Mouse (Mus musculus): Measurements from ENCODE around the gene Arid1b.

Arid1b gene

DNA sequence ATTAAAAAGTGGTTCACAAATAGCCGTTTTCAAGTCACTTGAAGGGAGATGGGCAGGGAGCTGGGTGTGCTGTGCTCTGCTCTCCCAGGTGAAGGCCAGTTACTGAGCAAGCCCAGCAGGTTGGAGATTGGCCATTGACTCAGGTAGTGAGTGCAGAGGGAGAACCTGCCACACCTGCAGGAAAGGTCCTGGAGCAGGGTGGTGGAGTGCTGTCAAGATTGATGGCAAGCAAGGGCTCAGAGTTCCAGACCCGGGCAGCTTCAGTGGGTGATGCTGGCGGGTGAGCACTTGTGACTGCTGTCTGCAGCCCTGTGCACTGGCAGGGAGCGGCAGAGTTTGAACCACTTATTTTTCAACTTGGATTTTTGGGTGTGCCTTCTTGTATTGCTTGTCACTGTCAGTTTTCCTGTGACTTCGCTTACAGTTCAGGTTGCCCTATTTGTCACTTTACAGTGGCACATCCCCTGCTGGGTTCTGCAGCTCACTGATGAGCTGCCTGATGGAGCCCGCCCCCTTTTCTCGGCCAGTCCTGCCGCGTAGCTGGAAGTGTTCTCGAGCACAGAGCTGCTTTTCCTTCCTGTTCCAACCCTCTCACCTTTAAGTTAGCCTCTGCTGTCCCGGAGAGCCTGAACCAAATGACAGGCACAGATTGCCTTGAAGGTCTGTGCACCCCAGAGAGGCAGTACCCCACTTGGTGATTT, 27.3 kb downstream of the Arid1b start:
- no peak for DNase-seq

DNA sequence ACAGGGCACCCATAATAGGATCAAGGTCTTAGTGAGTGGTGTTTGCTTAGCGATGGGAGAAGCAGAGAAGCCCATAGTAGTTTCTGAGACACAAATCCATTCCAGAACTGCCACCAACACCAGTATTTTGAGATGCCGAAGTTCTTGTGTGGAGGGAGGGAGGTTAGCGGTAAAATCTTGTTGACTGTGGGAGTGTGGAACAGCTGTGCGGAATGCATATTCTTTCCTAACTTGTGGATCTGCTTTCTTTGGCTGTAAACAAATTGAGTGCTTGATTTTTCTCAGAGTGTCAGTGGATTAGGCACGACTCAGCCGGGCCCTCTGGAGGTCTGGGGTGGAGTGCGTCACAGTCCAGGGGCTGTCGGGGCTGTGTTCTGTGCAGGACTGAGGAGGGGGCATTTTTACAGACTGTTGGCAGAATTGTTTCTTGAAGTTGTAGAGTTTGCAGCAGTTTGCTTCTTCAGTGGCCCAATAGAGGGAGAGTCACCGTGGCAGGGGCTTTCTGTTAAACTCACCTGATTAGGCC, 27.9 kb downstream of the Arid1b start:
- DNase-seq, result no peak

DNA sequence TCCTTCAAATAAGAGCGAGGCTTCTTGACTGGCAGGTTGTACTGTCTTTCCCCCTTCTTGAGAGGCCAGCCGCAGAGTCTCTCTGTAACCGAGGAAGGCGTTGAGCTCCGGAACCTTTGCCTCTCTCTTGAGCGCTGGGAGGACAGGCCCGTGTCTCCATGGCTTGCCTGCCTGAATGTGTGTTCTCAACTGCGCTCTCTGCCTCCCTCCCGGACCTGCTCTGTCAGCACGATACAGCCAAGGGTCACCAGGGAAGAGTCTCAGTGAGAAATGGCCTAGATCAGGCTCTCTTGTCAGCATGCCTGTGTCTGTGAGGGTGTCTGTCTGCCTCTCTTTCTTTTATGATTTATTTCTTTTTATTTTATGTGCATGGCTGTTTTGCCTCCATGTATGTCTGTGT, 29.6 kb downstream of the Arid1b start:
- no peak for DNase-seq

DNA sequence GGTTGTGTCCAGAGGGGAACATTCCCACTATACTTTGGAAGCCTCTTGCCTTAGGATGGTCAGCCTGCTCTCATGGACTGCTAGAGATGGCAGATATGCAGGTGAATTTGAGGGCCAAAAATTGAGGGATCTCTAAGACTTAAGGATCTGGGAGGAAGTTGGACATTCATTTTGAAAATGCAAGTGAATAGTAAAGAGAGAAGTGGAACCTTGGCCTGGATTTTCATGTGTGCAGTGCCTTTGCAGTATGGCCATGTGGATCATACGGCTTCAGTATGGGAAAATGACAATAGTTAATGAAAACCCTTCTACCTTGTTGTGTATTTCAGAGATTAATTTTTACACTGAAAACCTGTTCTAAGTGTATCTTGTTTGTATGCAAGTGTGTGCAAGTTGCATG, 31.3 kb downstream of the Arid1b start:
- no peak for DNase-seq

DNA sequence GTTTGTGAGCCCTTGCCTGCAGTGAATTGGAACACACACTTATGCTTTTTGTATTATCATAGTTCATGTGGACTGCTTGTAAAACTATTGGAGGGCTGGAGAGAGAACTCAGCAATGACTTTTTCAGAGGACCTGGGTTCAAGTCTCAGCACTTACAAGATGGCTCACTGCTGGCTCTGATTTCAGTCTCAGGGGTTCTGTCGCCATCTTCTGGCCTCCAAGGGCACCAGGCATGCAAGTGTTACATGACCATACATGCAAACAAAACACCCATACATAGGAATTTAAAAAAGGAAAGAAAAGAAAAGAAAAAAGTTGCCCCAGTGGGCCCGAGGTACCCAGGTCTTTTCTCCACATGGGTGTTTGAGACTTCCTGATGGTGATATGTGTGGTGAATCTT, 32.4 kb downstream of the Arid1b start:
- no peak for DNase-seq

DNA sequence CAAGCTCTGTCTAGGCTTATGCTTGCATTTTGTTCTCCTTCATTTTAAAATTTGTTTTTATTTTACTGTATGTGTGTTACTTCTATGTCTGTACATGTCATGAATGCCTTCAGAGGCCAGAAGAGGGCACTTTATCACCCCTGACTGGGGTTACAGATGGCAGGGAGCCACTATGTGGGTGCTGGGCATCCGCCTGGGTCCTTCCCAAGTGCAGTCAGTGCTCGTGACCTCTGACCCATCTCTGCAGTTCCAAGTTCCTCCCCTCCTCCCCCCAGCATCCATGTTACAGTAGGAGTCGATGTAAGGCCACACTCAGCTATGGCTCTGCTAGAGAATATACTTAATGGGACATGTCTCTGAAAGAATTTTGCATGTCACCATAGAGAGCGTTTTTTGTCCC, 35.0 kb downstream of the Arid1b start:
- no peak for DNase-seq

DNA sequence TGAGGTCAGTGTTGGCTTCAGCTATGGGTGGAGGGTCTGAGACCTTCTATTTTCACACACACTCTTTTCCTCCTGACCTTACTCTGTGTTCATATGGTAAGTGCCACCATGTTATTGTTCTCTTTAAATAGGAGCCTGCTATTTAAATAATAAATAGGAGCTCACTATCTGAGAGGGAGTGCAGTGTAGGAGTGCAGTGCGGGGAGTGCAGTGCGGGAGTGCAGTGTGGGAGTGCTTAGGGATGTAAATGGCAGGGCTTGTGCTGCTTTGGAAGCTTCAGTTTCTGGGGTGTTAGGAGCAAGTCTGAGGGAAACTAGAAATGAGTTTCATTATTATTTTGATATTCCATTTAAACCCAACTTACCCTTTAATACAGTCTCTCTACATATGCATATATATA, 36.2 kb downstream of the Arid1b start:
- DNase-seq, result no peak

DNA sequence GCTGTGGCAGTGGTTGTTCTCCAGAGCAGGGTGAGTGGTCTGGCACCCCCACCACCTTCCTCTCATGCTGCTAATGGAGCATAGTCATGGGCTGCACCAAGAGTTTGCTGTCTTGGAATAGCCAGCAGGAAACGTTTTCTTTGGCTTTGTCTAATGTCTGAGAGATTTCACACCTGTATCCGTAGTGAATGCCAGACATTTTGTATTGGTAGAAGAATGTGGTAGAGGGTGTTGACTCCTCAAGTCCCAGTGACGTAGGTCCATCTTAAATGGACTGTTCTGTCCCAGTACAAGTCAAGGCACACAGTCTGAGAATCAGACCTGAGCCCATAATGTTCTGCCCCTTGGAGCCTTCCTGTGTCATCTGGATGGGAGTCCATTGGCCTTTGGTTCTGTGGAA, 39.2 kb downstream of the Arid1b start:
- no peak for DNase-seq

DNA sequence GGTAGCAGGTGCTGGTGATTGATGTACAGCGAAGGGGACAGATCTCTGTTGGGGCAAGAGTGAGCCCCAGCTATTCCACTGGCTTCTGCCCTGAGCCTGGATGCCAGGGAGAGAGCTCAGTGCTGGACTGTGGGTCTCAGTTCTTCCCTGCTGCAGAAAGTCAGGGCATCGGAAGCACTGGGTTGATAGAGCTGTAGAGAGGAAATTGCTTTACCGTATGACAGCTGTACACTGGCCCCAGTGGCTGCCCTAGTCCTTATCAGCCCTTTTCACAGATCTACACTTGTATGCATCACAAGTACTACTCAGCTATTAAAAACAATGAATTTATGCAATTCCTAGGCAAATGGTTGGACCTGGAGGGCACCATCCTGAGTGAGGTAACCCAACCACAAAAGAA, 40.1 kb downstream of the Arid1b start:
- DNase-seq, result no peak

DNA sequence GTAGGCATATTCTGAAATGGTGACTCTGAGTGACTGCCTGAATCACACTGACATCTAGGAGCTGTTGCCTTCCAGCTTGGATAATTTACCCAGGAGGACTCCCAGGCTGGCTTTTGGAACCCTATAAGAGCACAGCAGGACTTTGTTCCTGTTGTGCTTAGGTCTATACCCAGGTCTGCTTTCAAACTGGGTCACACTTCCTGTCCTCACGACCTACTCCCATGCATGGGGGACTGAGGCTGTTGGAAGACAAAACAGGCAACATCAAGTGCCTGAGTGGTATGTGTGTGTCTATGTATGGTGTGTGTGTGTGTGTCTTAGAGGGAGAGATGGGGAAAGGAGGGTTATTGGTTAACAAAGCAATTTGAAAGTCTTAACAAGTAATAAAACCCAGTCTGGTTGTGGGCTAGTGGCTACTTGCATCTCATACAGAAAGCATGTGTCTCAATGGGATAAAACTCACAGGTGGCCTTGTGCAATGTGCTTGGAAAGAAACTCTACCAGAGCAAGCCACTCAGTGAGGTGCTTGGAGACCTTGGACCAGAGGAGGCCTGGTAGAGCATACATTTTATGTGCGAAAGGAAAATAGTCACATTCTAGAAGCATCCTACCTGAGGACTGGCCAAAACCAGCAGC, 42.2 kb downstream of the Arid1b start:
- no peak for DNase-seq

DNA sequence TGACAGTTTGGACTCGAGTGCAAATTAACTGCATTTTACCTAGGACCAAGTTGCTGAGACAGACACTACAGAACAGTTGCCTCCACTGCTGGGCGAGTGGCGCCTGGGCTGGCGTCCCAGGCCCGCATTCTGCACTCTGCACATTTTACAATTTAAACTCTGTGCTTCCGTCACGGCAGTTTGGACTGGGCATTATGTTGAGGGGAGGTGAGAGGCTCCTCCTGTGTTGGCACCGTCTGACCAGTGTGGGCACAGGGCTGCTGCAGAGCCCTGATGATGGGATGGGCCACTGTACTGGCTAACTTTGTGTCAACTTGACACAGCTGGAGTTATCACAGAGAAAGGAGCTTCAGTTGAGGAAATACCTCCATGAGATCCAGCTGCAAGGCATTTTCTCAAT, 43.1 kb downstream of the Arid1b start:
- DNase-seq, result no peak

DNA sequence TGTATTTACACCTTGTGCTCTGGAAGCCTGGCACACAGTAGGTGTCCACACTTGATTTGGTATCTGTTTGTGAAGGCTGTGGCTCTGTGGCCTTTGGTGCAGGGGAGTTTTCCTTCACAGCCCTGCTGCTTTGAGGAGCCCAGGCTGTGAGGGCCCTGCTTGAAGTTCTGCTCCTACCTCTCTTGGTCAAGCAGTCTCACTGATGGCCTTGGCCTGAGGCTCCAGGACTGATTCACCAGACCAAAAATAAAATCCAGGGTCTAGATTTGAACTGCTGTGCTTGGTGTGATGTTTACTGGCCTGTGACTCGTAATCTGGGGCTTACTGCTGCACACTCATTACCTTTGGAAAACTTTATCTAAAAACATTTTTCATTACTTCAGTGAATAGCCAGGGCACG, 45.7 kb downstream of the Arid1b start:
- no peak for DNase-seq

DNA sequence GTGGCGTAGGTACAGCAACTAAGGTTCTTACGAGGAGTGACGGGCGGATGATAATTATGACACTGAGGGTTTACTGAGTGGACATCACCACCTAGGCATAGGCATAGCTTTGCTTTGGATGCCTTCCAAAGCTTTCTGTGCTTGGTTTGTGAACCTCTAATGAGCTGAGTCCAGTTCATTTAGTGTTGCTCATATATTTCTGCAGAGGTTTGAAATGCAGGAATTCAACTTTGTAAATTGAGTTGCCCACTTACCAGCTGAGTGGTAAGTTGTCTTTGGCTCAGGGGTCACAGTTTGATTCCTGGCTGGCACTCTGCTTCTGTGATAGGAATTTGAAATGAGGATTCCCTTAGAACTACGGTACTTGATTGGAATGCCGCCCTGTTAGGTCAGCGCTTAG, 49.7 kb downstream of the Arid1b start:
- DNase-seq, result no peak

DNA sequence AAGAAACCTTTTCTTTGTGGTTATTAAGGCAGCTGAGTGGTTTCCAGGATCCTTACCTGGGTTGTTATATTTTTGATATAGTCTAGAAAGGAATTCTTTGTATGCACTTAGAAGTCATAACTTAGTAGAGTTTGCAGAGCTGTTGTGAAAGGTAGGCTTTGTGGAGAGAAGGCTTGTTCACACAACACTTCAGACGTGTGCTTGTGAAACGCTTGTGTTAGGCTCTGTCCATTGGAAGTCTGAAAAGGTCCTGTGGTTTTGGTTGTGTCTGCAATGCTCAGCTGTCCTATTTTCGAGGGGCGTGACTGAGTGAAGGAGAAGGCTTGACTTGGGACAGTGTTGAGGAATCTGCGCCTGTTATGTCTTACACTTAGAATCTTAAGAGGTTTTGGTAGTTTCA, 51.5 kb downstream of the Arid1b start:
- no peak for DNase-seq

DNA sequence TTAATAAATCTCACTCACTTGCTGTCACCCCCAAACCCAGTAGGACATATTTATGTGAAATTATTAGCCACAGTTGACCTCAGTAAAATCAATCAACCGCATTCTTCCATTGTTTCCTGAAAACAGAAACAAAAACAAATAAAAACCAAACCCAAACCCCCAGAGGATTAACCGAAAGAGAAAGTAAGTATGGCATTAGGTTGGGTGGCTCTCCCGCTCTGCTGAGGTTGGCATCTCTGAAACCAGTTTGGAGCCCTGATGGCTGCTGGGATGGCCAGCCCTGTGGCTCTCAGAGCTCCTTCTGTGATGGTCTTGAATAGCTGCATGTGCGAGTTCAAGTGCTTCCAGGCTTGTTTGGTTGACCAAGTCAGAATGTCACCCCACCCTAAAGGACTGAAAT, 53.2 kb downstream of the Arid1b start:
- no peak for DNase-seq

DNA sequence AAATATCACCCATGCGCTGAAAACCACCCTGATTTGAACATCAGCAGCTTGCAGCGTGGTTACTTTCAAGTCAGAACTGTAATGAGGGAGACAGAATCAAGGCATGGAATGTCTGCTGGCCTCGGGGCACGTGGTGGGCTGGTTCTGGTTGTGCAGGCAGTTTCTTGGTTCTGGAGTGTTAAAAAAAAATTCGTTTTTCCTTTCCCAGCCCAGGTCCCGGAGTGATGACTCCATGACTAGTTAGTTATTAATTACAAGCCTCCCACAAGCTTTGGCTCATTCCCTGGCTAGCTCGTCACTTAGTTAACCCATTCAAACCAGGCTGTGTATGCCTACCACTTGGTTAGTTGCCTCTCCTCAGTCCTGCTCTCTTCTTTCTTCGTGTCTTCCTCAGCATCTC, 56.1 kb downstream of the Arid1b start:
- DNase-seq, result no peak

DNA sequence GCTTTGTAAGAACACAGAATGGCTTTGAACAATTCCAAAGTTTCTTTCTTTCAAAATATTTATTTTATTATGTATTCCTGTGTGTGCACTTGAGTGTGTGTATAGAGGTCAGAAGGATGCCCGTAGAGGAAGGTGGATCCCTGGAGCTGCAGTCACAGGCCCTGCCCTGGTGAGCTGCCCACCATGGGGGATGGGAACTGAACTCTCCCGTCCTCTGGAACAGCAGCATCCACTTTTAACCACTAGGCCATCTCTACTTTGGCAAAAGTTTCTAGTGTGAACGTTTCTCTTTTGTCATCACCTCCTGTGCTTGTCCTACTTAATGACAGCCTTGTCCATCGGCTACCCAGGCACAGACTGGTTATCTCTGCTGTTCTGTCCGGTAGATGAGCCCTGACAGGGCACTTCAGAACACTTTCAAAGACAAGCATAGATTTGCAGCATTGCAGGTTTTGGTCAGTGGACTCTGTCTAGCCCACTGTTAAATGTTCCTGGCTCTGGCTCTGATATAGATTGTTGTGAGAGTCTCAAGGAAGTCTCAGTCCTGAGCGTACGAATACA, 56.9 kb downstream of the Arid1b start:
- DNase-seq, result no peak

DNA sequence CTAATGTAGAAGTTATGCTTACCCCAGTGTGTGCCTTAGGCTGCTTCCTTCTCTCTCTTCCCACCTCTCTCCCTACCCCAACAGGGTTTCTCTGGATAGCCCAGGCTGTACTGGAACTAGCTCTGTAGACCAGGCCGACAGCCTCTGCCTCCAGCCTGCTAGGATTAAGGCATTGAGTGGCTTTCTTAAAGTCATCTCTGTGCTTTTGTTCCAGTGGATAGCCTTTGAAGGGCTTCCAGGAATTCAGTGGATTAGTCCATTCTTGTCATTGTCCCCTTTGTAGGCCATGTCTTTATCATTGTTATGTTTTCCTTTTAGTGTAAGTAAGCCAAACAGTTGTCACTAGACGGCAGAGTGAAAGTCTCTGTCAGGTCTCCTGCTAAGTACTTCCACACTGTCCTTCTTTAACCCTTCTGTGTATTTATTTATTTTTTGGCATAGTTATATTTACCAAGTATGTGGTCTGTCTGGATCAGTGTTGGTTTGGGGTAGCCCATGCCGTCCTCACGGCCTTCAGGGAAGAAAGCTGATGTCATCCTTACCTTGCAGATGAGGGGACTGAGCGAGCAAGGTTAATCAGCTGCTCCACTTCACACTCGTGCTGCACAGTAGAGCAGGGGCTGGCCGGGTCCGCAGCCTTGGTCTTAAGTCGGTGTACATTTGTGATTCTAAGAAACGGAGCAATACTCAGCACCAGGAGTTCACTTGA, 58.1 kb downstream of the Arid1b start:
- DNase-seq, result no peak

DNA sequence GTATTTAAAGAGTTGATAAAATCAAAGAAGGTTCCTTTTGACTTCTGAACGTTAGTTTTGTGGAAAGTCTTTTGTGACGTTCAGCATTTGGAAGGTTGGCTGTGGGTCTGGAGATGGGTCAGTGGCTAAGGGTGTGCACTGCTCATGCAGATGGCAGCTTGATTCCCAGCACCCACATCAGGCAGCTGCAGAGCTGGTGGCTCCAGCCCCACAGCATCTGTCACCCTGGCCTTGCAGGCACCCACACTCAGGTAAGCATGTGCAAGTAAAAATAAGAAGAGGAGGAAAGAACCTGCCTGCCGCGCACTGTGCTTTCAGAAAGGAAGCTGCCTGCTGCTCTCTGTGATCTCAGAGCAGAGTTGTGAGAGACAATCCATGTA, 58.7 kb downstream of the Arid1b start:
- DNase-seq, result no peak

DNA sequence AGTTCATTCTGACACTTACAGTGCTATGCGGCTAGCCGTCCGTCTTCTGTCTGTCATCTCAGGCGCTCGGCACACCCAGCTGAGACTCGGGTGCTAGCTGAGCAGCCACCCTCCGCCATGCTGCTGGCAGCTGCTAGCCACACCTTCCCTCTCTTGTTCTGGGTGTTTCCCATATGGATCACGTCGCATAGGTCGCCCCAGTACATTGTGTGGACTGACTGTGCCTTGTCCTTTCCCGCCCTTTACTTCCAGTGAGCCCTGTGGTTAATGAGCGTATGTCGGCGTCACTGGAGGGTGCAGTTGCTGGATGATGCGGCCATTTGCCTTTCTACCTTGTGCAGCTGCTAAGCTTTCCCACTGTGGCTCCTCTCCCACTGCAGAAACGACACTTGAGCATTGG, 59.1 kb downstream of the Arid1b start:
- DNase-seq, result no peak

DNA sequence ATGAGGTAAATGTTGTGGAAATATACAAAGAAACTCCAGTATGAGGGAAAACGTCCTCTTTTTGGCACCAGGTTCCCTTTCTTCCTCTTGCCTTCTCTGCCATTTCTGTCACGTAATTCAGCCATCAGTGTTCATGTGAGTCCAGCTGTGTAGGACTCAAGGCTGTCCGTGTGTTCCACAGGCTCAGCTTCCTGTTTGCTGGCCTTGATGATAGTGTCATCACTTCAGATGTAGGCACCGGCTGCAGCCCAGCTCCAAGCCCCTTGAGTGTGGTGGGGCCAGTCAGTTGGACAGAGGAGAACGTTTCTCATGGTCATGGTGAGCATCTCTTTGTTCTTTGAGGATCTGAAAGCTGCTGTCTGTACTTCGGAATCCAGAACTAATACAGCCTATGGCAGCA, 61.3 kb downstream of the Arid1b start:
- DNase-seq, result no peak

DNA sequence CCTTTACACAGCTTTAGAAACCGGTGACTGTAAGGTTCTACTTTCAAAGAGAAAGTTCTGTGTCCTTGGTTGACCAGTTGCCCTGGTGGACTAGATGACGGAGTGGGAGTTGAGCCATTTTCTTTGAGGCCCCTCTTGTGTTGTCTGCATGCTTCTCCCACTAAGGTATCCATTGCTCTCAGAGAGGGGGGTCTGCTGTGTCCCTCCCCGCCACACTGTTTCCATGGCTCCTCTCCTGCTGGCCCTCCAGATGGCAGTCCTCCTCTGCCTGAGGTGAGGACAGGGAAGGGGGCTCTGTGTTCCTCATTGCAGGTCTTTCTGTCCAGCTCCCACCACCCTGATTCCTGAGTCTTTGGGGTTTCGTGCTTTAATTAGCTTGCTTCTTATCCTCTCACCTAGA, 62.5 kb downstream of the Arid1b start:
- no peak for DNase-seq

DNA sequence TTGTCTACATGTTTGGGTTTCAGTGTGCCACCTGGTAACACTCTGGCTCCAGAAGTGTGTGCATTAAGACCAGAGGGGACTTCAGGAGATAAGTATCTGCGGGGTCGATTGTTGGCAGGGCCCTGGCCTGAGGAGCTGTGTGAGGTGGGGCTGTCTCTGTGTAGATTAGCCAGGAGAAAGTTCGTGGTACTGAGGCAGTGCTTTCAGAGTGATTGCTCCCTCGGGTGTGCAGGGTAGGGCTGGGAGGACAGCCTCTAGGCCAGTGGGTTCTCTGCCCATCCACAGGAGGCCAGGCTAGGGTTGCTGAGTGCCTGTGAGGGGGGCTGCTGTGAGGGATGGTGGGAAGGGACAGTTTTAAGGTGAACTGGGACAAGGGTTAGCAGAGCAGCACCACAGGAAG, 63.2 kb downstream of the Arid1b start:
- DNase-seq, result no peak
